Mouse (Mus musculus) neural tube, embryonic 13.5 days (tissue): ENCODE results near the gene Rhbdd3. TPM values are rescaled to one million over a fixed set of nuclear protein-coding genes. Genes with fewer than 3 reads are reported as not detected.
"Not testable (repeated sequence)": the region's sequence is repeated elsewhere in the genome, so short reads cannot be mapped to it uniquely, and the experiment has no call there.

ENCODE experiments used
- ATAC-seq: fragments of 200-750 bp; cut with Nextera tagmentation; 2 replicates; pipeline ENCODE4 v1.8.0; 2017; ENCODE audit warnings: low read depth, mild to moderate bottlenecking, moderate TSS enrichment, moderate library complexity
- H3K27ac ChIP-seq: fragments of 300-500 bp; sonication (generic); replicated peaks from 2 replicates; pipeline ENCODE4 v1.5.1; 2015; ENCODE audit warnings: moderate library complexity, mild to moderate bottlenecking, inconsistent platforms
- H3K27me3 ChIP-seq: fragments of 300-500 bp; sonication (generic); 2 replicates; pipeline ENCODE4 v1.6.1; 2015; ENCODE audit warnings: mild to moderate bottlenecking, inconsistent platforms
- H3K36me3 ChIP-seq: fragments of 300-500 bp; sonication (generic); 2 replicates; pipeline ENCODE4 v1.6.1; 2015; ENCODE audit warnings: mild to moderate bottlenecking, inconsistent platforms
- H3K4me1 ChIP-seq: fragments of 300-500 bp; sonication (generic); replicated peaks from 2 replicates; pipeline ENCODE4 v1.6.1; 2015; ENCODE audit warnings: inconsistent platforms
- H3K4me2 ChIP-seq: fragments of 300-500 bp; sonication (generic); 2 replicates; pipeline ENCODE4 v1.6.1; 2015; ENCODE audit warnings: inconsistent platforms, mild to moderate bottlenecking, moderate library complexity
- H3K4me3 ChIP-seq: fragments of 300-500 bp; sonication (generic); 2 replicates; pipeline ENCODE4 v1.5.1; 2015; ENCODE audit warnings: mild to moderate bottlenecking, inconsistent platforms
- H3K9ac ChIP-seq: fragments of 300-500 bp; sonication (generic); 2 replicates; pipeline ENCODE4 v1.6.1; 2015; ENCODE audit warnings: moderate library complexity, mild to moderate bottlenecking, inconsistent platforms
- H3K9me3 ChIP-seq: fragments of 300-500 bp; sonication (generic); 2 replicates; pipeline ENCODE4 v1.6.1; 2016; ENCODE audit warnings: inconsistent platforms
- WGBS: fragments of 180-500 bp; shearing (Covaris S2); methylation state at CpG from one replicate; pipeline ENCODE4 v1.1.7; 2015; 5-methylcytosine and 5-hydroxymethylcytosine counted together
- polyA plus RNA-seq: library from polyadenylated mRNA; unstranded; fragments of >200 nt; fragmentation: Nextera tagmentation; extraction: Ambion mirVana; gene quantifications from 2 replicates; pipeline ENCODE4 v1.2.1, GENCODE M21; 2015

The Rhbdd3 gene
- polyA plus RNA-seq, 1 experiment from 2014 or later: 32.7 TPM

- H3K36me3 ChIP-seq: peaks cover 83% of the 10 kb centered on the region
- no peak overlapping the region for H3K27ac ChIP-seq
Measured at GRCm38 (mm10) chr11:5074882-5075281, 23.8 kb upstream of the Rhbdd3 start.

GRCm38 (mm10) chr11:5075760-5076159, 23.0 kb upstream of the Rhbdd3 start:
- H3K27me3 ChIP-seq: no peaks in the 10 kb centered on the region
- no peak overlapping the region for H3K27ac ChIP-seq
- no peak overlapping the region for H3K9ac ChIP-seq
- no peaks in the 10 kb centered on the region for H3K9me3 ChIP-seq
- H3K36me3 ChIP-seq: peaks cover 83% of the 10 kb centered on the region
- H3K4me2 ChIP-seq: no peak overlapping the region
- no peaks in the 10 kb centered on the region for H3K4me1 ChIP-seq
- no peak overlapping the region for H3K4me3 ChIP-seq
- ATAC-seq: no peak

More at GRCm38 (mm10) chr11:5074882-5075281, 23.8 kb upstream of the Rhbdd3 start:
- Histone ChIP-seq H3K4me2 (no peak overlapping the region), H3K9me3 (no peaks in the 10 kb centered on the region), H3K4me3 (no peak overlapping the region), H3K4me1 (no peaks in the 10 kb centered on the region), H3K9ac (no peak overlapping the region), H3K27me3 (no peaks in the 10 kb centered on the region)
- 75% methylated on average over 4 of the region's 4 CpGs for WGBS
- ATAC-seq: no peak

- H3K27me3 ChIP-seq, ATAC-seq, H3K9ac ChIP-seq, H3K4me3 ChIP-seq, H3K27ac ChIP-seq, H3K4me2 ChIP-seq, H3K9me3 ChIP-seq, H3K4me1 ChIP-seq: not testable (repeated sequence)
- WGBS: 87% methylated on average over 4 of the region's 5 CpGs
- H3K36me3 ChIP-seq: peaks cover 79% of the 10 kb centered on the region
Measured at GRCm38 (mm10) chr11:5076843-5077242, 21.9 kb upstream of the Rhbdd3 start.

- H3K9ac ChIP-seq: no peak overlapping the region
- WGBS: 95% methylated on average over 1 of the region's 1 CpGs
- H3K36me3 ChIP-seq: peaks cover 80% of the 10 kb centered on the region
Measured at GRCm38 (mm10) chr11:5089147-5089546, 9.6 kb upstream of the Rhbdd3 start.

GRCm38 (mm10) chr11:5091706-5092105, 7.0 kb upstream of the Rhbdd3 start:
- ATAC-seq: no peak

More at GRCm38 (mm10) chr11:5089147-5089546, 9.6 kb upstream of the Rhbdd3 start:
- H3K4me3 ChIP-seq: no peak overlapping the region
- no peaks in the 10 kb centered on the region for H3K4me1 ChIP-seq
- ATAC-seq: no peak
- H3K27ac ChIP-seq: no peak overlapping the region
- H3K9me3 ChIP-seq: no peaks in the 10 kb centered on the region
- no peak overlapping the region for H3K4me2 ChIP-seq
- H3K27me3 ChIP-seq: no peaks in the 10 kb centered on the region

GRCm38 (mm10) chr11:5095877-5096276, 2.8 kb upstream of the Rhbdd3 start:
- 73% methylated on average over 5 of the region's 5 CpGs for WGBS

More at GRCm38 (mm10) chr11:5091706-5092105, 7.0 kb upstream of the Rhbdd3 start:
- Histone ChIP-seq H3K36me3 (peaks cover 55% of the 10 kb centered on the region), H3K4me1 (peaks cover 14% of the 10 kb centered on the region), H3K4me2 (no peak overlapping the region), H3K27me3 (no peaks in the 10 kb centered on the region), H3K4me3 (no peak overlapping the region), H3K9me3 (no peaks in the 10 kb centered on the region), H3K27ac (no peak overlapping the region), H3K9ac (no peak overlapping the region)
- WGBS: 51% methylated on average over 2 of the region's 2 CpGs

GRCm38 (mm10) chr11:5096480-5097020, 2.2 kb upstream of the Rhbdd3 start:
- Histone ChIP-seq H3K4me1 (peaks cover 40% of the 10 kb centered on the region), H3K9me3 (no peaks in the 10 kb centered on the region), H3K9ac (peak overlapping the region; percentile 99; the same call in 1 of the 2 replicates), H3K27me3 (no peaks in the 10 kb centered on the region), H3K36me3 (peaks cover 11% of the 10 kb centered on the region), H3K27ac (no peak overlapping the region), H3K4me3 (peak overlapping the region; percentile 100), H3K4me2 (peak overlapping the region; percentile 95)
- 79% methylated on average over 8 of the region's 8 CpGs for WGBS
- no peak for ATAC-seq

More at GRCm38 (mm10) chr11:5095877-5096276, 2.8 kb upstream of the Rhbdd3 start:
- Histone ChIP-seq H3K4me3 (0 out of 2 replicates have a peak overlapping the region, but pooled peaks have one; percentile 1), H3K27me3 (no peaks in the 10 kb centered on the region), H3K4me1 (peaks cover 33% of the 10 kb centered on the region), H3K9ac (no peak overlapping the region), H3K36me3 (peaks cover 18% of the 10 kb centered on the region), H3K9me3 (no peaks in the 10 kb centered on the region), H3K4me2 (0 out of 2 replicates have a peak overlapping the region, but pooled peaks have one; percentile 1), H3K27ac (no peak overlapping the region)
- ATAC-seq: no peak

GRCm38 (mm10) chr11:5098035-5098735, 541 bp upstream of the Rhbdd3 start:
- peak overlapping the region; percentile 99 for H3K27ac ChIP-seq
- H3K36me3 ChIP-seq: 0 out of 2 replicates have a peak, but pooled peaks cover 4% of the 10 kb centered on the region
- H3K9ac ChIP-seq: peak overlapping the region; percentile 99
- peak overlapping the region; percentile 100 for H3K4me3 ChIP-seq
- H3K27me3 ChIP-seq: no peaks in the 10 kb centered on the region
- H3K4me1 ChIP-seq: peaks cover 43% of the 10 kb centered on the region
- WGBS: under 1% methylated on average over 44 of the region's 44 CpGs
- peak overlapping the region; percentile 95 for H3K4me2 ChIP-seq
- ATAC-seq: peak; percentile 52; the same call in 1 of the 2 replicates
- H3K9me3 ChIP-seq: no peaks in the 10 kb centered on the region

- ATAC-seq: peak; percentile 81
- H3K4me2 ChIP-seq: peak overlapping the region; percentile 86
- under 1% methylated on average over 31 of the region's 31 CpGs for WGBS
Measured at GRCm38 (mm10) chr11:5099576-5100183, 954 bp downstream of the Rhbdd3 start.

GRCm38 (mm10) chr11:5100283-5100682, 1.6 kb downstream of the Rhbdd3 start:
- peak overlapping the region; percentile 86 for H3K4me2 ChIP-seq
- H3K4me1 ChIP-seq: peaks cover 40% of the 10 kb centered on the region
- H3K27me3 ChIP-seq: no peaks in the 10 kb centered on the region
- peak; percentile 9; the same call in 1 of the 2 replicates for ATAC-seq
- no peaks in the 10 kb centered on the region for H3K9me3 ChIP-seq
- H3K9ac ChIP-seq: peak overlapping the region; percentile 99
- peaks cover 22% of the 10 kb centered on the region for H3K36me3 ChIP-seq
- under 1% methylated on average over 7 of the region's 7 CpGs for WGBS
- peak overlapping the region; percentile 100 for H3K4me3 ChIP-seq
- H3K27ac ChIP-seq: peak overlapping the region; percentile 99

More at GRCm38 (mm10) chr11:5099576-5100183, 954 bp downstream of the Rhbdd3 start:
- Histone ChIP-seq H3K4me3 (peak overlapping the region; percentile 100), H3K4me1 (peaks cover 42% of the 10 kb centered on the region), H3K36me3 (peaks cover 17% of the 10 kb centered on the region), H3K27ac (peak overlapping the region; percentile 99), H3K9ac (peak overlapping the region; percentile 99), H3K9me3 (no peaks in the 10 kb centered on the region), H3K27me3 (no peaks in the 10 kb centered on the region)

- H3K4me1 ChIP-seq: peaks cover 38% of the 10 kb centered on the region
- peak overlapping the region; percentile 99; the same call in 1 of the 2 replicates for H3K27ac ChIP-seq
- H3K36me3 ChIP-seq: peaks cover 27% of the 10 kb centered on the region
- 41% methylated on average over 5 of the region's 5 CpGs for WGBS
- no peaks in the 10 kb centered on the region for H3K27me3 ChIP-seq
- peak overlapping the region; percentile 86 for H3K4me2 ChIP-seq
- no peak for ATAC-seq
- no peaks in the 10 kb centered on the region for H3K9me3 ChIP-seq
- H3K9ac ChIP-seq: peak overlapping the region; percentile 99
- peak overlapping the region; percentile 100 for H3K4me3 ChIP-seq
Measured at GRCm38 (mm10) chr11:5100801-5101200, 2.1 kb downstream of the Rhbdd3 start.

- H3K9ac ChIP-seq: no peak overlapping the region
- peak overlapping the region; percentile 86; the same call in 1 of the 2 replicates for H3K4me2 ChIP-seq
- ATAC-seq: no peak
- H3K36me3 ChIP-seq: peaks cover 27% of the 10 kb centered on the region
- WGBS: 81% methylated on average over 6 of the region's 6 CpGs
- peaks cover 30% of the 10 kb centered on the region for H3K4me1 ChIP-seq
- H3K27ac ChIP-seq: no peak overlapping the region
- no peaks in the 10 kb centered on the region for H3K27me3 ChIP-seq
- H3K9me3 ChIP-seq: no peaks in the 10 kb centered on the region
- H3K4me3 ChIP-seq: no peak overlapping the region
Measured at GRCm38 (mm10) chr11:5101641-5102040, 2.9 kb downstream of the Rhbdd3 start.
